Mouse (Mus musculus) stomach, embryonic 15.5 days (tissue): ENCODE results near the gene Trdmt1. TPM values are rescaled to one million over a fixed set of nuclear protein-coding genes. Genes with fewer than 3 reads are reported as not detected.

Experiments
- ATAC-seq: fragments of 200-750 bp; cut with Nextera tagmentation; 2 replicates; pipeline ENCODE4 v1.8.0; 2017; ENCODE audit warnings: low read depth, moderate number of reproducible peaks, moderate TSS enrichment; ENCODE audit not compliant: insufficient read depth, low FRiP score
- H3K27ac ChIP-seq: fragments of 300-500 bp; sonication (generic); 2 replicates; pipeline ENCODE4 v1.5.1; 2015; ENCODE audit warnings: mild to moderate bottlenecking, inconsistent platforms
- H3K27me3 ChIP-seq: fragments of 300-500 bp; sonication (generic); replicated peaks from 2 replicates; pipeline ENCODE4 v1.6.1; 2015; ENCODE audit warnings: inconsistent platforms
- H3K36me3 ChIP-seq: fragments of 300-500 bp; sonication (generic); 2 replicates; pipeline ENCODE4 v1.6.1; 2015; ENCODE audit warnings: inconsistent platforms
- H3K4me1 ChIP-seq: fragments of 300-500 bp; sonication (generic); 2 replicates; pipeline ENCODE4 v1.6.1; 2015; ENCODE audit warnings: inconsistent platforms
- H3K4me2 ChIP-seq: fragments of 300-500 bp; sonication (generic); 2 replicates; pipeline ENCODE4 v1.6.1; 2015; ENCODE audit warnings: mild to moderate bottlenecking, inconsistent platforms
- H3K4me3 ChIP-seq: fragments of 300-500 bp; sonication (generic); replicated peaks from 2 replicates; pipeline ENCODE4 v1.5.1; 2015; ENCODE audit warnings: inconsistent platforms
- H3K9ac ChIP-seq: fragments of 300-500 bp; sonication (generic); 2 replicates; pipeline ENCODE4 v1.6.1; 2015; ENCODE audit warnings: inconsistent platforms
- H3K9me3 ChIP-seq: fragments of 300-500 bp; sonication (generic); 2 replicates; pipeline ENCODE4 v1.6.1; 2016; ENCODE audit warnings: inconsistent platforms
- WGBS: fragments of 180-500 bp; shearing (Covaris S2); methylation state at CpG from one replicate; pipeline ENCODE4 v1.1.7; 2015; 5-methylcytosine and 5-hydroxymethylcytosine counted together
- polyA plus RNA-seq: library from polyadenylated mRNA; unstranded; fragments of >200 nt; fragmentation: Nextera tagmentation; extraction: Ambion mirVana; gene quantifications from 2 replicates; pipeline ENCODE4 v1.2.1, GENCODE M21; 2015

Trdmt1 gene
- polyA plus RNA-seq, 1 experiment from 2014 or later, result 7.6 TPM

GRCm38 (mm10) chr2:13574066-13574800, 29.8 kb upstream of the Trdmt1 start:
- peak overlapping the region; percentile 62 for H3K4me3 ChIP-seq

GRCm38 (mm10) chr2:13573408-13574065, 29.1 kb upstream of the Trdmt1 start, which contains the start of gene Vim:
Gene Vim, plus strand, starts transcription at chr2:13573927.
- no peaks in the 10 kb centered on the region for H3K9me3 ChIP-seq
- peak within 1 kb of the TSS; percentile 78 for H3K9ac ChIP-seq
- H3K4me1 ChIP-seq, result peaks cover 14% of the 10 kb centered on the region
- peak within 1 kb of the TSS; percentile 65 for H3K4me2 ChIP-seq
- 0% methylated on average over 26 of the region's 26 CpGs for WGBS
- peaks cover 2% of the 10 kb centered on the region; the same call in 1 of the 2 replicates for H3K36me3 ChIP-seq
- H3K27ac ChIP-seq, result peak within 1 kb of the TSS; percentile 98
- H3K27me3 ChIP-seq, result no peaks in the 10 kb centered on the region
- ATAC-seq, result peak; percentile 89
- H3K4me3 ChIP-seq, result peak within 1 kb of the TSS; percentile 62

More at GRCm38 (mm10) chr2:13574066-13574800, 29.8 kb upstream of the Trdmt1 start:
- peaks cover 3% of the 10 kb centered on the region; the same call in 1 of the 2 replicates for H3K36me3 ChIP-seq
- H3K9ac ChIP-seq, result peak overlapping the region; percentile 78
- H3K4me1 ChIP-seq, result peaks cover 14% of the 10 kb centered on the region
- peak overlapping the region; percentile 98 for H3K27ac ChIP-seq
- WGBS, result under 1% methylated on average over 46 of the region's 46 CpGs
- no peaks in the 10 kb centered on the region for H3K9me3 ChIP-seq
- H3K27me3 ChIP-seq, result no peaks in the 10 kb centered on the region
- peak; percentile 89 for ATAC-seq
- peak overlapping the region; percentile 65 for H3K4me2 ChIP-seq

- Histone ChIP-seq H3K4me3 (peak overlapping the region; percentile 62), H3K4me2 (peak overlapping the region; percentile 65), H3K27me3 (no peaks in the 10 kb centered on the region), H3K27ac (peak overlapping the region; percentile 98), H3K9me3 (no peaks in the 10 kb centered on the region), H3K9ac (peak overlapping the region; percentile 50; the same call in 1 of the 2 replicates), H3K4me1 (peaks cover 14% of the 10 kb centered on the region), H3K36me3 (no peaks in the 10 kb centered on the region)
- no peak for ATAC-seq
- 14% methylated on average over 12 of the region's 12 CpGs for WGBS
Measured at GRCm38 (mm10) chr2:13572647-13573407, 28.4 kb upstream of the Trdmt1 start.

- Histone ChIP-seq H3K4me3 (no peak overlapping the region), H3K36me3 (no peaks in the 10 kb centered on the region), H3K27ac (peak overlapping the region; percentile 98; the same call in 1 of the 2 replicates), H3K27me3 (no peaks in the 10 kb centered on the region), H3K4me2 (peak overlapping the region; percentile 65; the same call in 1 of the 2 replicates), H3K4me1 (peaks cover 14% of the 10 kb centered on the region), H3K9ac (no peak overlapping the region), H3K9me3 (no peaks in the 10 kb centered on the region)
- no peak for ATAC-seq
- WGBS, result 38% methylated on average over 4 of the region's 4 CpGs
Measured at GRCm38 (mm10) chr2:13572101-13572553, 27.7 kb upstream of the Trdmt1 start.

GRCm38 (mm10) chr2:13570122-13570521, 25.7 kb upstream of the Trdmt1 start:
- WGBS, result 73% methylated on average over 2 of the region's 2 CpGs
- Histone ChIP-seq H3K36me3 (no peaks in the 10 kb centered on the region), H3K4me3 (no peak overlapping the region), H3K9me3 (no peaks in the 10 kb centered on the region), H3K27me3 (no peaks in the 10 kb centered on the region), H3K27ac (no peak overlapping the region), H3K4me1 (peaks cover 11% of the 10 kb centered on the region), H3K4me2 (no peak overlapping the region), H3K9ac (no peak overlapping the region)
- ATAC-seq, result no peak

GRCm38 (mm10) chr2:13560396-13560795, 15.9 kb upstream of the Trdmt1 start:
- Histone ChIP-seq H3K9ac (no peak overlapping the region), H3K4me1 (no peaks in the 10 kb centered on the region), H3K4me2 (no peak overlapping the region), H3K9me3 (no peaks in the 10 kb centered on the region), H3K36me3 (no peaks in the 10 kb centered on the region), H3K4me3 (no peak overlapping the region), H3K27me3 (no peaks in the 10 kb centered on the region), H3K27ac (no peak overlapping the region)
- WGBS, result 78% methylated on average over 2 of the region's 2 CpGs
- ATAC-seq, result no peak

GRCm38 (mm10) chr2:13559729-13560128, 15.3 kb upstream of the Trdmt1 start:
- ATAC-seq, result no peak
- no peaks in the 10 kb centered on the region for H3K36me3 ChIP-seq
- no peak overlapping the region for H3K4me3 ChIP-seq
- WGBS, result 84% methylated on average over 5 of the region's 5 CpGs
- no peaks in the 10 kb centered on the region for H3K9me3 ChIP-seq
- H3K9ac ChIP-seq, result no peak overlapping the region
- no peak overlapping the region for H3K4me2 ChIP-seq
- no peaks in the 10 kb centered on the region for H3K27me3 ChIP-seq
- no peaks in the 10 kb centered on the region for H3K4me1 ChIP-seq
- no peak overlapping the region for H3K27ac ChIP-seq

GRCm38 (mm10) chr2:13559303-13559702, 14.8 kb upstream of the Trdmt1 start:
- Histone ChIP-seq H3K36me3 (no peaks in the 10 kb centered on the region), H3K4me3 (no peak overlapping the region), H3K27ac (no peak overlapping the region), H3K9me3 (no peaks in the 10 kb centered on the region), H3K27me3 (no peaks in the 10 kb centered on the region), H3K4me1 (no peaks in the 10 kb centered on the region), H3K4me2 (no peak overlapping the region), H3K9ac (no peak overlapping the region)
- ATAC-seq, result no peak
- 86% methylated on average over 5 of the region's 5 CpGs for WGBS

GRCm38 (mm10) chr2:13558607-13559262, 14.3 kb upstream of the Trdmt1 start:
- Histone ChIP-seq H3K4me3 (no peak overlapping the region), H3K27ac (no peak overlapping the region), H3K36me3 (no peaks in the 10 kb centered on the region), H3K4me2 (no peak overlapping the region), H3K9me3 (no peaks in the 10 kb centered on the region), H3K27me3 (no peaks in the 10 kb centered on the region), H3K9ac (no peak overlapping the region), H3K4me1 (no peaks in the 10 kb centered on the region)
- ATAC-seq, result no peak
- 39% methylated on average over 5 of the region's 5 CpGs for WGBS

GRCm38 (mm10) chr2:13557145-13558030, 12.9 kb upstream of the Trdmt1 start:
- no peak overlapping the region for H3K4me3 ChIP-seq
- H3K36me3 ChIP-seq, result no peaks in the 10 kb centered on the region
- no peak for ATAC-seq
- WGBS, result 74% methylated on average over 9 of the region's 9 CpGs
- H3K9ac ChIP-seq, result no peak overlapping the region
- H3K4me2 ChIP-seq, result no peak overlapping the region
- H3K27ac ChIP-seq, result no peak overlapping the region
- no peaks in the 10 kb centered on the region for H3K4me1 ChIP-seq
- no peaks in the 10 kb centered on the region for H3K9me3 ChIP-seq
- no peaks in the 10 kb centered on the region for H3K27me3 ChIP-seq

- H3K4me3 ChIP-seq, result no peak overlapping the region
Measured at GRCm38 (mm10) chr2:13556239-13556638, 11.8 kb upstream of the Trdmt1 start.

More at GRCm38 (mm10) chr2:13556239-13556638, 11.8 kb upstream of the Trdmt1 start:
- ATAC-seq, result no peak
- no peak overlapping the region for H3K9ac ChIP-seq
- H3K27ac ChIP-seq, result no peak overlapping the region
- no peak overlapping the region for H3K4me2 ChIP-seq
- no peaks in the 10 kb centered on the region for H3K9me3 ChIP-seq
- no peaks in the 10 kb centered on the region for H3K27me3 ChIP-seq
- H3K4me1 ChIP-seq, result no peaks in the 10 kb centered on the region
- H3K36me3 ChIP-seq, result no peaks in the 10 kb centered on the region
